Mouse (Mus musculus): ENCODE data around the gene Hcar1.

DNA sequence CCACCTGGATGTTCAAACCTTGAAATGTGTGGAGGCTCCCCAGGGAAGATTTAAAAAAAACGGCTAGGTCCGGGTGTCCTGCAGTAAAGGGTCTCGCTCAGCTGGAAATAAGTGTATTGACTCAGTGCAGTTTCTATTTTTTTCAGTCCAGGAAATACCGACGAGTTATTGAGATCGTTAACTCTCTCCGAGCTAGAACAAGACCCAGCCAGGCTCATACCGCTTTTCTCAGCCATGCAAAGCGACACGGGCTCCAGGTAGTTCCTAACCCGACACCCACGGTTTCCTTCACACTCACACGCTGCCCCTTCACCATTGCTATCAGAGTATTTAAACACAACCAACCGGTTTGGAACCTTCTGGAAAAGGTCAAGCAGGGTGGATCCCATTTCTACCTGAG, 1.8 kb downstream of the Hcar1 start:
- TF ChIP-seq FLI1 (IDR thresholded peaks at IDR 0.05; ENCODE audit: low read length) (no peak), GATA1 (IDR thresholded peaks at IDR 0.05; ENCODE audit: borderline replicate concordance, low read length) (no peak)

Data from megakaryocyte, embryonic 14.5 days (primary cell).